8 mouse cellular contexts compared by ENCODE assay signal in genomic region chr14:61056445-61056844, GRCm38 (mm10). TPM values are rescaled to one million over a fixed set of nuclear protein-coding genes. Genes with fewer than 3 reads are reported as not detected.
DNase-seq lines count a peak whose midpoint lies in the region; ATAC-seq and TF ChIP-seq lines count a peak whose summit lies in the region.

No protein-coding gene starts in this region.

- H3K36me3 ChIP-seq in liver, embryonic 11.5 days (ENCODE audit: control insufficient read depth, insufficient read depth, low read length): no peaks in the 10 kb centered on the region
- no peaks in the 10 kb centered on the region for H3K36me3 ChIP-seq in embryonic facial prominence, embryonic 14.5 days (ENCODE audit: control insufficient read depth, insufficient read depth, low read length)
- H3K36me3 ChIP-seq in limb, embryonic 14.5 days (ENCODE audit: control insufficient read depth, insufficient read depth, low read length): no peaks in the 10 kb centered on the region

- WGBS in liver, embryonic 11.5 days: under 1% methylated on average over 16 of the region's 16 CpGs
- under 1% methylated on average over 16 of the region's 16 CpGs for WGBS in embryonic facial prominence, embryonic 14.5 days
- WGBS in limb, embryonic 14.5 days: under 1% methylated on average over 16 of the region's 16 CpGs

- H3K27me3 ChIP-seq in liver, embryonic 11.5 days (replicated peaks; ENCODE audit: control insufficient read depth, insufficient read depth, low read length): peaks cover 30% of the 10 kb centered on the region
- H3K27me3 ChIP-seq in embryonic facial prominence, embryonic 14.5 days (replicated peaks; ENCODE audit: control insufficient read depth, insufficient read depth, low read length): no peaks in the 10 kb centered on the region
- H3K27me3 ChIP-seq in limb, embryonic 14.5 days (ENCODE audit: control insufficient read depth, insufficient read depth, low read length): no peaks in the 10 kb centered on the region

- no peak overlapping the region for H3K9ac ChIP-seq in liver, embryonic 11.5 days (ENCODE audit: low read depth, low read length)
- peak overlapping the region; percentile 32 for H3K9ac ChIP-seq in embryonic facial prominence, embryonic 14.5 days (ENCODE audit: low read depth, low read length)
- H3K9ac ChIP-seq in limb, embryonic 14.5 days (ENCODE audit: low read depth, low read length, severe bottlenecking): peak overlapping the region; percentile 43

- ATAC-seq in liver, embryonic 11.5 days (replicated peaks; ENCODE audit: low FRiP score): no peak
- peak; percentile 57; the same call in 1 of the 2 replicates for ATAC-seq in embryonic facial prominence, embryonic 14.5 days (ENCODE audit: low read depth)
- peak; percentile 37; the same call in 1 of the 2 replicates for ATAC-seq in limb, embryonic 14.5 days (ENCODE audit: low FRiP score, low read depth)

- peak overlapping the region; percentile 26; the same call in 1 of the 2 replicates for H3K4me3 ChIP-seq in liver, embryonic 11.5 days (ENCODE audit: low read depth, low read length)
- peak overlapping the region; percentile 21 for H3K4me3 ChIP-seq in embryonic facial prominence, embryonic 14.5 days (ENCODE audit: low read depth, low read length)
- H3K4me3 ChIP-seq in limb, embryonic 14.5 days (replicated peaks; ENCODE audit: low read length): peak overlapping the region; percentile 31

- H3K9me3 ChIP-seq in liver, embryonic 11.5 days (ENCODE audit: control insufficient read depth, low read length): no peaks in the 10 kb centered on the region
- peaks cover 6% of the 10 kb centered on the region; the same call in 1 of the 2 replicates for H3K9me3 ChIP-seq in embryonic facial prominence, embryonic 14.5 days (ENCODE audit: control insufficient read depth, low read length)
- H3K9me3 ChIP-seq in limb, embryonic 14.5 days (ENCODE audit: control insufficient read depth, low read length): no peaks in the 10 kb centered on the region

- no peak for DNase-seq in liver, embryonic 11.5 days (ENCODE audit: low spot score)
- DNase-seq in liver (no peak), MN1 (ENCODE audit: low spot score) (no peak)
- peak; percentile 71 for DNase-seq in embryonic facial prominence, embryonic 14.5 days (ENCODE audit: low spot score)
- DNase-seq in limb, embryonic 14.5 days (ENCODE audit: low spot score): no peak
- peak; percentile 80 for DNase-seq in thymus, postnatal 0 days (ENCODE audit: low spot score)
- no peak for DNase-seq in left cerebral cortex, postnatal 25 days (ENCODE audit: low spot score in 2 of 2)
- DNase-seq in lung, postnatal 25 days (ENCODE audit: low spot score): no peak

- intact Hi-C loops in left cerebral cortex, postnatal 25 days (cut with DNase I): no loop called here

- no peak overlapping the region for H3K27ac ChIP-seq in liver, embryonic 11.5 days (ENCODE audit: low read depth, low read length)
- H3K27ac ChIP-seq in embryonic facial prominence, embryonic 14.5 days (replicated peaks; ENCODE audit: low read depth, low read length): no peak overlapping the region; the same call in 1 of the 2 replicates
- 0 out of 2 replicates have a peak overlapping the region, but pooled peaks have one; percentile 8 for H3K27ac ChIP-seq in limb, embryonic 14.5 days (replicated peaks; ENCODE audit: low read depth, low read length)

- no peak for TF ChIP-seq POLR2A in limb, embryonic 14.5 days (IDR thresholded peaks at IDR 0.05; ENCODE audit: borderline replicate concordance, extremely low read depth, insufficient read depth, insufficient read length)

- H3K4me2 ChIP-seq in liver, embryonic 11.5 days: peak overlapping the region; percentile 60
- peak overlapping the region; percentile 50 for H3K4me2 ChIP-seq in embryonic facial prominence, embryonic 14.5 days (ENCODE audit: low read depth, low read length)
- peak overlapping the region; percentile 74 for H3K4me2 ChIP-seq in limb, embryonic 14.5 days (replicated peaks; ENCODE audit: low read depth, low read length, severe bottlenecking)

- H3K4me1 ChIP-seq in liver, embryonic 11.5 days (replicated peaks; ENCODE audit: control insufficient read depth, insufficient read depth, low read length): peaks cover 6% of the 10 kb centered on the region; the same call in 1 of the 2 replicates
- 0 out of 2 replicates have a peak, but pooled peaks cover 11% of the 10 kb centered on the region for H3K4me1 ChIP-seq in embryonic facial prominence, embryonic 14.5 days (ENCODE audit: control insufficient read depth, insufficient read depth, low read length)
- H3K4me1 ChIP-seq in limb, embryonic 14.5 days (ENCODE audit: control insufficient read depth, insufficient read depth, low read length): peaks cover 20% of the 10 kb centered on the region; the same call in 1 of the 2 replicates

RNA-seq across cellular contexts. Expression of gene Tnfrsf19, which starts 10.2 kb away (rescaled TPM):
- 13.8 and 15.5 TPM in 2 replicates for polyA plus RNA-seq in liver, embryonic 11.5 days (2014; fragmentation: Nextera tagmentation; extraction: Ambion mirVana)
- polyA plus RNA-seq in embryonic facial prominence, embryonic 14.5 days (2014; fragmentation: Nextera tagmentation; extraction: Ambion mirVana): 94.1 and 99.9 TPM in 2 replicates
- 37.5 and 38.6 TPM in 2 replicates for polyA plus RNA-seq in limb, embryonic 14.5 days (2012; rRNA removed)
- polyA plus RNA-seq in limb, embryonic 14.5 days (2014; fragmentation: Nextera tagmentation; extraction: Ambion mirVana): 78.7 and 79.5 TPM in 2 replicates
- 3.8 and 4.2 TPM in 2 replicates for polyA plus RNA-seq in thymus, postnatal 0 days (2015; fragmentation: Nextera tagmentation; extraction: Ambion mirVana)
- 10 to 100 TPM; 55.7 to 64.8 TPM for total RNA-seq in left cerebral cortex, postnatal 25 days (2021)

Comparison
In these comparisons a context has a peak if more than half of its experiments do, and no peak if none do; other contexts are left out.
1. DNase-seq: peak in embryonic facial prominence, embryonic 14.5 days (single experiment) and thymus, postnatal 0 days (single experiment); none in liver, embryonic 11.5 days (single experiment), liver (single experiment), limb, embryonic 14.5 days (single experiment), MN1 (single experiment), left cerebral cortex, postnatal 25 days (0 of 2) and lung, postnatal 25 days (single experiment).
2. Peak in every context shown above with its lines, with median percentiles within 50 percentile points of each other: H3K4me2 ChIP-seq and H3K4me3 ChIP-seq.